Mouse (Mus musculus): ENCODE measurements around the gene Cyp19a1. TPM values are rescaled to one million over a fixed set of nuclear protein-coding genes. Genes with fewer than 3 reads are reported as not detected.

Cyp19a1 gene
- polyA plus RNA-seq, 1 experiment from 2014 or later: not detected

DNA sequence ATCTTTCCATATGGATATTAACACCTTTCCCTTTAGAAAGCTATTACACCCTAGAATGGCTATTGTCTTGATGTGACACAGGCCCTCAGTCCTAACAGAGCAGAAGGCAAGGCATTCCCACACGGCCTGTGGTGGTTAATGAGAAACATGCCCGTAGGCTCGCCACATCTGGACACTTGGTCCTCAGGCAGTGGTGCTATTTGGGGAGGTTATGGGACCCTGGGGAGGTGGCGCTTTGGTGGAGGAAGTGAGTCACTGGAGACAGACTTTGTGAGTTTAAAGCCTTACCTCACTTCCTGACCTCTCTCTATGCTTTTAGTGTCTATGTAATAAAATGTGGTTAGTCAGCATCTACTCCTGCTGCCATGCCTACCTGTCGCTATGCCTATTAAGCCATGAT, 114.2 kb downstream of the Cyp19a1 start:
- no peak for ATAC-seq (ENCODE audit: low FRiP score)
- Histone ChIP-seq H3K36me3 (no peaks in the 10 kb centered on the region), H3K9ac (no peak overlapping the region), H3K4me3 (no peak overlapping the region), H3K27me3 (no peaks in the 10 kb centered on the region), H3K4me1 (replicated peaks) (no peaks in the 10 kb centered on the region), H3K9me3 (no peaks in the 10 kb centered on the region), H3K4me2 (no peak overlapping the region), H3K27ac (no peak overlapping the region)
- 78% methylated on average over 5 of the region's 5 CpGs for WGBS

DNA sequence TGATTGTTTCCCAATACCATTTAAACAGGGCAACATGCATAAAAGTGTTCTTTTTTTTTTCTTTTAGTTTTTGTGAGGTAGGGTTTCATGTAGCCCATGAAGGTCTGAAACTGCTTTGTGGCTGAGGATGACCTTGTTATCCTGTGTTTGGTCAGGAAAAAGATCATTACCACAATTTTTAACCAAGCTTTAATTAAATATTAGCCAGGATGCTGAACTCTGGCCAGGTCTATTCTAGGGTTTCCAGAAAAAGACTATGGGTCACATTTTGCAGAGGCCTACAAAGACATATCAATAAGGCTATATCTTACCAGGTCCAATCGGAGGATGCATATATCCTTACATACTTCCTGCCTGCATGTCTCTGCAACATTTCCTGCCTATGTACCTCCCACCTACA, 128.7 kb downstream of the Cyp19a1 start:
- Histone ChIP-seq H3K36me3 (no peaks in the 10 kb centered on the region), H3K27ac (no peak overlapping the region), H3K4me1 (replicated peaks) (no peaks in the 10 kb centered on the region), H3K27me3 (no peaks in the 10 kb centered on the region), H3K4me2 (no peak overlapping the region), H3K9me3 (0 out of 2 replicates have a peak, but pooled peaks cover 6% of the 10 kb centered on the region), H3K9ac (no peak overlapping the region), H3K4me3 (no peak overlapping the region)
- ATAC-seq (ENCODE audit: low FRiP score): no peak
- WGBS: 90% methylated on average over 1 of the region's 1 CpGs

Other genes starting within 250 kb of the Cyp19a1 start
- gene Tnfaip8l3, start 199.7 kb downstream of the Cyp19a1 start, polyA plus RNA-seq (2015; fragmentation: Nextera tagmentation; extraction: Ambion mirVana): 0.43 and 0.58 TPM in 2 replicates
- gene Gldn, start 18.4 kb upstream of the Cyp19a1 start, polyA plus RNA-seq (2015; fragmentation: Nextera tagmentation; extraction: Ambion mirVana): 0.17 and 0.22 TPM in 2 replicates
- gene Dmxl2, start 233.5 kb upstream of the Cyp19a1 start, polyA plus RNA-seq (2015; fragmentation: Nextera tagmentation; extraction: Ambion mirVana): 43.3 and 44.0 TPM in 2 replicates